Mouse (Mus musculus): Measurements from ENCODE around the gene Parvb. TPM values are rescaled to one million over a fixed set of nuclear protein-coding genes. Genes with fewer than 3 reads are reported as not detected.
A peak's percentile ranks its signal among the peaks of the same experiment; 100 is the strongest.

The Parvb gene
- total RNA-seq, 2 experiments from 2014 or later, result 165 to 174 TPM

DNA sequence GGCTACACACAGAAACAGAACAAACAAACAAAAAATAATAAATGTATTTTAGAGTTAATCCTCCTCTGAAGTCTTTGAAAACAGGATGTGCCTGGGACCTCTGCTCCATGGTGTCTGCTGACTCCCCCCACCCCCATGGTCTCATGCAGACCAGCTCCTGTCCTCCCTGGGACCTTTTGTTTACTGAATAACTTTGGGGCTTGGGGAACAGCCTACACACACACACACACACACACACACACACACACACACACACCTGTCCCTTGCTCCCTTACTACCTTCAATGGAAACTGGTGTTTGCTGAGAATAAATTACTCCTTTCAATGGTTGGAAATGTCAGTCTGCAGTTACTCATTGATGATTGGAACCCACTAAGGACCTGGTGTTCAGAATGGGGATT is 15.8 kb upstream of the Parvb start:
- intact Hi-C loops (cut with DNase I), result loop anchor here (10.0 kb wide), 1 partner anchor 399 kb away; no protein-coding TSS in a partner anchor

DNA sequence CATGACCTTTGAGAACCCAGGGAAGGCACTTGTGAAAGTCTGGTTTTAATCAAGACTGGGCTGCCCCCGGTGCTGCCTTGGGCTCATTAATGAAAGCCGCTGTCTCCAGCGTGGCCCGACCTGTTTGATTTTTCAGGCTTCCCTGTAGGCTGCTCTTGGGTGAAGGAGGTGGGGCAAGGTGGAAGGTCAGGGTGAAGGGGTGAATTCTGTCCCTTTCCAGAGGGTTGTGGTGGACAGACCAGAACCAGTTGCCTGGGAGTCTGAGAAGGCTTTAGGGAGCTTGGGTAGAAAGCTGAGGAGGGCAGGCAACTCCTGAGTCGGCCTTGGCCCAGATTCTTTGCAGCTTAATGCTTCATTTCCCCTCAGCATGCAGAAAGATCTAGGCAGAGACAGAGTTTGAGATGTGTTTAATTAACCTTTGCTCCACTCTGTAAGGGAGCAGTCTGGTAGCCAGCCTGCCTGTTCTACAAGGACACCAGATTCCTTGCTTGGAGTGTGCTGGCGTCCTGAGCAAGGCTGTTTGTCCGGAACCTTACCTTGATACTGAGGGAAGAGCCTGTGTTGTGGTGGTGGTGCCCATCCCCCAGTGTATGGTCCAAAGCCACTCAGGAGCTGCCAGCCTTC is 15.3 kb upstream of the Parvb start:
- DNase-seq, result no peak
- intact Hi-C loops (cut with DNase I), result loop anchor here (10.0 kb wide), 1 partner anchor 398 kb away; no protein-coding TSS in a partner anchor

More for the DNA sequence above, 15.8 kb upstream of the Parvb start:
- DNase-seq, result no peak

DNA sequence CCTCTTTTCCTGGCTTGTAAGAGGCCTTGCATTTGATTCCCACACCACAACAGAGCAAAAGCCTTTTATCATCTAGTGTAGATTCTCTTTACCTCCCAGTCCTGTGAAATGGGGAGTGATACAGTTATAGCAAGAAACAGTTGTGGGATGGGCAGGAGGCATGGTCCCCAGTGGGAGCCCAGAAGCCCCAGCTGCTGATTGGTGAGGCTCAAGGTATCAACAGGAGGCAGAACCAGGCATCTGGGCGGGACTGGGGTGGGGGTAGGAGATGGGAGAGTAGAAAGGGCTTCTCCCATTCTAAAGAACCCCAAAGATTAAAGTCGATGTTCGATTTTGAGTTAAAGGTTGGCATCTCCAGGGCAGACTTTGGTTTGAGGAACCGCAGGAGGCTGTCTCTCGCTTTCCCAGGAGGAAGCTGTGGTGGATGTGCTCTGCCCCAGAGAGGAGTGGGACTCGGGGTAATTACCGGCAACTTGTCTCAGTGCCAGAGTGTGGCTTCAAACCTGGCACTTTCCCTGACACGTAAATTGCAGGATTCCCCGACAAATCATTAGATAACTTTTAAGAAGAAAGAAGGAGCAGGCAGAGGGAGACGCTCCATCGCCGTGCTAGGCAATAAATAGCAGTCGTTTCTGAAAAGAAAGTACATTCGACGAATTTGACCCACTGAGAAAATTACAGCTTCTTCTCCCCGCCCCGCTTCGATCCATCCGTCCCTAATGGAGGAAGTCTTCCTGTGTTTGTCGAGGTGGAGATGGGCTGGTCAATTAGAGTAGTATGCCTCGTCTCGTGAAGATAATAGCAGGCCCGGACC is 13.7 kb upstream of the Parvb start:
- DNase-seq, result no peak
- intact Hi-C loops (cut with DNase I), result loop anchor here (10.0 kb wide), 1 partner anchor 397 kb away; no protein-coding TSS in a partner anchor

GRCm38 (mm10) chr15:84218783-84219271 is 13.0 kb upstream of the Parvb start:
- intact Hi-C loops (cut with DNase I), result loop anchor here (10.0 kb wide), 1 partner anchor 396 kb away; no protein-coding TSS in a partner anchor
- peak; percentile 56 to 57 for DNase-seq

- intact Hi-C loops (cut with DNase I), result no loop called here
- no peak for DNase-seq
These were observed 10.3 kb upstream of the Parvb start for GRCm38 (mm10) chr15:84221539-84221938.

- intact Hi-C loops (cut with DNase I), result no loop called here
- peak in 1 of 2 experiments; percentile 47 for DNase-seq
These were observed 8.4 kb upstream of the Parvb start for GRCm38 (mm10) chr15:84223423-84223822.

GRCm38 (mm10) chr15:84224779-84225178 is 7.1 kb upstream of the Parvb start:
- intact Hi-C loops (cut with DNase I), result no loop called here
- no peak for DNase-seq

GRCm38 (mm10) chr15:84226918-84227317 is 4.9 kb upstream of the Parvb start:
- no peak for DNase-seq
- intact Hi-C loops (cut with DNase I), result no loop called here

DNA sequence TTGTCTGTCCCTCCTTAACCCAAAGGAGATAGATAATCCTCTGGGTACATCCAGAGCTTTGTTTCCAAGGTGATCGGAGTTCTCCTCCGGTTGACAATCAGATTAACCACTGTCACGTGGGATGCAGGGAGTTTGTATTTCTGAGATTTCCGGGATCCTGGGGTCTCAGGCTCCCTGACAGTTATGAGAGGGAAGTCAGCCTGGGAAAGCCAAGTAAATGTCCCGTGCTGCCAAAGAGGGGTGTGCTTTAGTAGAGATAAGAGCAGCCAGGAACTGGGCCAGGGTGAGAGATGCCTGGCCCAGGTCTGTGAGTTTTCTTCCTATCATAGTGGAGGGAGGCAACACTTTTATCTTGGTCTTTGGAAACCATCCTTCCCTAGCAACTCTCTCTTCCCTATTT is 1.2 kb upstream of the Parvb start:
- intact Hi-C loops (cut with DNase I), result no loop called here
- DNase-seq, result peak; percentile 57 to 67

GRCm38 (mm10) chr15:84231113-84231712 is 630 bp upstream of the Parvb start:
- intact Hi-C loops (cut with DNase I), result no loop called here
- DNase-seq, result peak; percentile 53 to 57

- no peak for DNase-seq
- intact Hi-C loops (cut with DNase I), result no loop called here
These were observed 766 bp downstream of the Parvb start for GRCm38 (mm10) chr15:84232609-84233008.

GRCm38 (mm10) chr15:84234794-84235581 is 3.1 kb downstream of the Parvb start:
- intact Hi-C loops (cut with DNase I), result no loop called here
- DNase-seq, result no peak

DNA sequence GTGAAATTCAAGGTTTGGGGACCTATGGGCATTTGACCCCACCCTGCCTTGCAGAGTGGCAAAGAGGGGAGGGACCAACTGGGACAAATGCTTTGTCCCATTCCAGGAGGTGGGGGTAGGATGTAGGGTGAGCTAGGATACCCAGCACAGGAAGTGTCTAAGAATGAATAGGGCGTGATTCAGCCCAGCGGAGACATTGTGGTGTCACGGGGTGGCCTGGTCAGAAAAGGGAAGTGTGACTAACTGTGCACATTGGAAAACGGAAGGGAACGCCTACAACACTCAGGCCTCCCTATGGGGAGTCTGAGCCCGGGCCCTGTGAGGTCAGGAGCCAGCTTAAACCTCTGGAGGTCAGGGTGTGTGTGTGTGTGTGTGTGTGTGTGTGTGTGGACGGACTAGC is 3.8 kb downstream of the Parvb start:
- peak; percentile 68 for DNase-seq
- intact Hi-C loops (cut with DNase I), result no loop called here

DNA sequence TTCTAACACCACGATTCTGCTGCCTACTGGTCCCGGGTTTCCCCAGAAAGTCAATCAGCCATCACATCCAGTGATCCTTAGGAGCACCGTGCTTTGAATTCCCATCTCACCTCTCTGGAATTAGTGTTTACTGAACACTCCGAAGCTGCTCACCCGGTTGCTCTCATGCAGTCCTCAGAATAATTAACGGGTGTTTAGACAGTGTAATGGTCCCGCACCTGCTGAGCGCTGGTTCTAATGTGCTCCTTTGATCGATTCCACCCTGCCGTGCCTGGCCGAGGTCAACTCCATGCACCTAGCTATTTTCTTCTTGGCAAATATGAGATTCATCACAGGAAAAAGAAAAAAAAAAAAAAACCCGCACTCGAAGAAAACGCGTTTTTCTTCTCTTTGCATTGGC is 6.7 kb downstream of the Parvb start:
- DNase-seq, result no peak
- intact Hi-C loops (cut with DNase I), result no loop called here

- intact Hi-C loops (cut with DNase I), result no loop called here
- no peak for DNase-seq
These were observed 7.2 kb downstream of the Parvb start for GRCm38 (mm10) chr15:84238991-84239401.

GRCm38 (mm10) chr15:84241520-84241919 is 9.7 kb downstream of the Parvb start:
- intact Hi-C loops (cut with DNase I), result no loop called here
- no peak for DNase-seq

DNA sequence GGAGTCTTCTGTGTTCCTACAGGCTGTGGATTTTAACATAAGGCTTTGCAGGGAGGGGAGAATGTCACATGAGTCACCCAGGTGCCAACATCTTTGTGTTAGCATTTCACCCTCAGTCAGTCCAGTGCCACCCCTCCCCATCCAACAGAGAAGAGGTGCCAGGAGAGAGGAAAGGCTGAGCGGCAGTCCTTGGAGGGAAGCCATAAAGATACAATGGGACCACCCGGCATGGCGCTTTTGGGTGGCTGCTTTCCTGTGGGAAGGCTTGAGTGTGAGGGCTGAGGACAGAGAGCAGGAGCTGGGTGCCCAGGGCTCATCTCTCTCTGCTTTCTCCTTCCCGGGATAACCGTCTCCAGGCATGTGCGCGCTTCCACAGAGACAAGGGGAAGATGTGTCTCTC is 13.3 kb downstream of the Parvb start:
- DNase-seq, result peak; percentile 48 to 57
- intact Hi-C loops (cut with DNase I), result no loop called here

GRCm38 (mm10) chr15:84246195-84246594 is 14.4 kb downstream of the Parvb start:
- no peak for DNase-seq
- intact Hi-C loops (cut with DNase I), result no loop called here

DNA sequence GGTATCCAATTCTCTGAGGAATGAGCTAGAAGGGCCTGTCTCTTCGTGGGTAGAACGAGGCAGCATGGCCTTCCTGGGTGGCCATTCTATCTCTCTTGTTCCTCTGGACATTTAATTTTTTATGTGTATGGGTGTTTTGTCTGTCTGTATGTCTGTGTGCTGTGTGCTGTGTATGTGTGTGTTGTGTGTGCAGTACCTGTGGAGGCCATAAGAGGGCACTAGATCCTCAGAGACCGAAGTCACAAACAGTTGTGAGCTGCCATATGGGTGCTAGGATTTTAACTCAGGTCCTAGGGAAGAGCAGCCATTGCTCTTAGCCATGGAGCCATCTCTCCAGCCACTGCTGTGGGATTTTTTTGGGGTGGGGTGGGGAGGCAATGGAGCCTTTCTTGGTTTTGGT is 15.5 kb downstream of the Parvb start:
- DNase-seq, result no peak
- intact Hi-C loops (cut with DNase I), result no loop called here

GRCm38 (mm10) chr15:84251227-84251626 is 19.4 kb downstream of the Parvb start:
- peak; percentile 84 to 88 for DNase-seq
- intact Hi-C loops (cut with DNase I), result no loop called here

DNA sequence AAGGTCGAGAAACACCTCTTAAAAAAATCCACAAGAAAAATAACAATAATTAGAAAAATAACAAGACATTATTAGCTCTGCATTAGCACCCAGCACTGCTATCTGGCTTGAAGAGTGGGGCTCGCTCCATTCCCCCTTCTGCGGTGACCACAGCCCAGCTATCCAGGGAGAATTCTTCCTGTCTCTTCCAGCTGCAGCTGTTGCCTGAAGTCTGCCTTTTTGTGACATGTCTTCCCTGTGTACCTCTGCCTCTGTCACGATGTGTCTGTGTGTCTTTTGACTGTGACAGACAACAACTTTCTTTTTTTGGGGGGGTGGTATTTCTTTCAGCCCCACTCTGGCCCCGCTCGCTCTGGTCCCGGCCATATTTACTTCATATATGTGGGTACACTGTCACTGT is 20.8 kb downstream of the Parvb start:
- no peak for DNase-seq
- intact Hi-C loops (cut with DNase I), result no loop called here

All from heart, postnatal 10 days (tissue).